Mouse (Mus musculus): Measurements from ENCODE around the gene Gm17268. TPM values are rescaled to one million over a fixed set of nuclear protein-coding genes. Genes with fewer than 3 reads are reported as not detected.

The Gm17268 gene
- total and polyA plus RNA-seq, 2 experiments from 2014 or later, result not detected

DNA sequence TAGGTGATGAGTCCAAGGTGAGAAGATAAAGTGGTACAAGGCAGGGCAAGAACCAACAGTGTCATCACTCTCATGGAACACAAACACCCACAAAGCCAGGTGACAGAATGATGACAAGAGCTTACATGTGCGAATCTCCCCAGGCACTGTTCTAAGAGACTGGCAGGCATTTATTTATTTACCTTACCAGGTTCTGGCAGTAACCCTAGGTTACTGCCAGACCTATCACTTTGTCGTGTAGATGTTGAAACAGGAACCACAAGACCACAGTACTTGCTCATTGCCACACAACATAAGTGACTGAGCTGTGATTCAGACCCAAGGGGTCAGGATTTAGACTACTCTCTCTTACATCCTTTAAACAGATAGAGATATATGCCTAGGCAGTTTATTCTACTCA, 23.3 kb downstream of the Gm17268 start:
- no peak overlapping the region for H3K27ac ChIP-seq (ENCODE audit: low read depth, low read length)
- H3K4me3 ChIP-seq (ENCODE audit: low read depth, low read length), result no peak overlapping the region
- ATAC-seq (ENCODE audit: low FRiP score) (no peak), DNase-seq (ENCODE audit: low spot score) (no peak)
- H3K9me3 ChIP-seq (ENCODE audit: low read length), result no peaks in the 10 kb centered on the region
- no peak overlapping the region for H3K4me2 ChIP-seq (ENCODE audit: low read depth, low read length, poor library complexity, severe bottlenecking)
- H3K27me3 ChIP-seq (ENCODE audit: insufficient read depth, low read length), result no peaks in the 10 kb centered on the region
- no peaks in the 10 kb centered on the region for H3K36me3 ChIP-seq (ENCODE audit: insufficient read depth, low read length)
- no peaks in the 10 kb centered on the region for H3K4me1 ChIP-seq (ENCODE audit: insufficient read depth, low read length)
- no peak overlapping the region for H3K9ac ChIP-seq (replicated peaks; ENCODE audit: low read length, poor library complexity, severe bottlenecking)
- 83% methylated on average over 2 of the region's 2 CpGs for WGBS
- no peak for TF ChIP-seq CTCF (IDR thresholded peaks at IDR 0.05)

DNA sequence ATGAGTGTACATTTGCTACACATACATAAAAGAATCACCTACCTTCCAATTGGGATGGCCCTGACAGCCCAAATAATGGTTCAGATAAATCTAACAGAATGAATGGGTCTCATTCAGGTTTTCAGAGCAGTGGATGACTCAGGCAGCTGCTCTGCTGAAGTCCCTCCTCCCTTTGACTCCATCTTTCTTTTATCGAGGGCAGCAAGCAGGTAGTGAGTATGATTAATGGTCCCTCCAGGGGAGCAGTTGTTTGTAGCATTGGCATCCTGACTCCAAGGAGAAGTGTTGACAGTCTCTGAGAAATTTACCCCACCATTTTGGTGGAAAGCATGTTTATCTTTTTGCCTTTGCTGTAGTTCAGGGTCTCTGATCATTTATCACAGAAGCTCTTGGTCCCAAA, 24.6 kb downstream of the Gm17268 start:
- 74% methylated on average over 1 of the region's 1 CpGs for WGBS
- Histone ChIP-seq H3K9ac (replicated peaks; ENCODE audit: low read length, poor library complexity, severe bottlenecking) (no peak overlapping the region), H3K27me3 (ENCODE audit: insufficient read depth, low read length) (no peaks in the 10 kb centered on the region), H3K36me3 (ENCODE audit: insufficient read depth, low read length) (no peaks in the 10 kb centered on the region), H3K4me3 (ENCODE audit: low read depth, low read length) (no peak overlapping the region), H3K27ac (ENCODE audit: low read depth, low read length) (no peak overlapping the region), H3K9me3 (ENCODE audit: low read length) (no peaks in the 10 kb centered on the region), H3K4me1 (ENCODE audit: insufficient read depth, low read length) (no peaks in the 10 kb centered on the region), H3K4me2 (ENCODE audit: low read depth, low read length, poor library complexity, severe bottlenecking) (no peak overlapping the region)
- ATAC-seq (ENCODE audit: low FRiP score) (no peak), DNase-seq (ENCODE audit: low spot score) (no peak)
- no peak for TF ChIP-seq CTCF (IDR thresholded peaks at IDR 0.05)

DNA sequence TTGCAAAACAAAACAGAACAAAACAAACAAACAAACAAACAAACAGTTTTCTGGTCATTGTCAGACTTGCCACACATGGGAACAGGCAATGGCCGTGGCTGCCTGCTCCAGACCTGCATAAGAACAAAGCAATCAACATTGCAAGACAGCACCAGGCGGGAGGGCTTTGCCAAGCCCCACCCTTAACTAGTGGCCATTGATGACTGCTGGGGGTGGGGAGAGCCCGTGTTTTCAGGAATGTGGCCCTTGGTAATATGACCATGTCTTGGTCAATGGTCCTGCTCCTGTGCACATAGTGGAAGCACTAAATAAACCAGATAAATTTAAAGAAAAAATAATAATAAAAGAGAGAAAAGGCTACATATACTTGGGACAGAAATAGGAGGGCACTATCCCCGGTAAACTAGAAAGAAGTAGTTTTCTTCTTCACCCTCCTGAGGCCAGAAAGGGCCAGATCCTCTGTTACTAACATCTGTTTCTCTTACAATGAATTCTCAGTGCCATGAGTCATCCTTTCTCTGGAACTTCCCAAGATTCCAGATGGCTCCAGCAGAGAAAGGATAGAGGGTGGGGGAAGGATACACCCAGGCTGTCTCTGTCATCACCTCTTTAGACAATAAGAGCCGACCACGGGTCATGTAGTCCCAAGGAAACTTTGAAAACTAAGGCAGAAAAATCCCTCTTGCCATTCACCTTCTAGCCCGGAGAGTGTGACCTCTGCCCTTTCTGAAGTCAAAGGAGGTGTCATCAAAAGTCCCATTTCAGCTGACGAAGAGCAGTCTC, 26.8 kb downstream of the Gm17268 start:
- ATAC-seq (ENCODE audit: low FRiP score), result no peak
- no peaks in the 10 kb centered on the region for H3K36me3 ChIP-seq (ENCODE audit: insufficient read depth, low read length)
- H3K4me3 ChIP-seq (ENCODE audit: low read depth, low read length), result no peak overlapping the region
- H3K9ac ChIP-seq (replicated peaks; ENCODE audit: low read length, poor library complexity, severe bottlenecking), result no peak overlapping the region
- no peak overlapping the region for H3K4me2 ChIP-seq (ENCODE audit: low read depth, low read length, poor library complexity, severe bottlenecking)
- H3K9me3 ChIP-seq (ENCODE audit: low read length), result no peaks in the 10 kb centered on the region
- DNase-seq (ENCODE audit: low spot score), result no peak
- H3K27me3 ChIP-seq (ENCODE audit: insufficient read depth, low read length), result no peaks in the 10 kb centered on the region
- no peak overlapping the region for H3K27ac ChIP-seq (ENCODE audit: low read depth, low read length)
- no peak for TF ChIP-seq CTCF (IDR thresholded peaks at IDR 0.05)
- 0 out of 2 replicates have a peak, but pooled peaks cover 4% of the 10 kb centered on the region for H3K4me1 ChIP-seq (ENCODE audit: insufficient read depth, low read length)
- 63% methylated on average over 8 of the region's 8 CpGs for WGBS

DNA sequence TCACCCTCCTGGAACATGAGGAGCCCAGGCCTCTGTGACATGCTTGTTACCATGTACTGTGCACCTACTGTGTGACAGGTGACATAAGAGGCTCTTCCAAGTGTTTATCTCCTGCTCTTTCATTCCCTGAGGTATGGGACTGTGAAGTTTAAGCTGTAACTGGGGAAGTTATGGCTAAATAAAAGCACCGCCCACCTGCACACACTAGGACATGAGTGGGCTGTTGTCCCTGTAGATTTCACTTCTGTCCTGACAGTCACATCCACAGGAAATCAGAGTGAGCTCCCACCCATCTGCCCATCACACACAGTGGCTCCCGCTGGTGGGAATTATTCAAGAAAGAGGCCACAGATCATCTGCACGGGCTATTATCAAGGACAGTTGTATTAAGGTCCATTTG, 28.2 kb downstream of the Gm17268 start:
- no peaks in the 10 kb centered on the region for H3K27me3 ChIP-seq (ENCODE audit: insufficient read depth, low read length)
- H3K9me3 ChIP-seq (ENCODE audit: low read length), result no peaks in the 10 kb centered on the region
- 0 out of 2 replicates have a peak, but pooled peaks cover 4% of the 10 kb centered on the region for H3K4me1 ChIP-seq (ENCODE audit: insufficient read depth, low read length)
- no peak overlapping the region for H3K9ac ChIP-seq (replicated peaks; ENCODE audit: low read length, poor library complexity, severe bottlenecking)
- no peak overlapping the region for H3K4me3 ChIP-seq (ENCODE audit: low read depth, low read length)
- no peaks in the 10 kb centered on the region for H3K36me3 ChIP-seq (ENCODE audit: insufficient read depth, low read length)
- ATAC-seq (ENCODE audit: low FRiP score) (no peak), DNase-seq (ENCODE audit: low spot score) (no peak)
- no peak for TF ChIP-seq CTCF (IDR thresholded peaks at IDR 0.05)
- WGBS, result 91% methylated on average over 3 of the region's 3 CpGs
- no peak overlapping the region for H3K27ac ChIP-seq (ENCODE audit: low read depth, low read length)
- H3K4me2 ChIP-seq (ENCODE audit: low read depth, low read length, poor library complexity, severe bottlenecking), result no peak overlapping the region

DNA sequence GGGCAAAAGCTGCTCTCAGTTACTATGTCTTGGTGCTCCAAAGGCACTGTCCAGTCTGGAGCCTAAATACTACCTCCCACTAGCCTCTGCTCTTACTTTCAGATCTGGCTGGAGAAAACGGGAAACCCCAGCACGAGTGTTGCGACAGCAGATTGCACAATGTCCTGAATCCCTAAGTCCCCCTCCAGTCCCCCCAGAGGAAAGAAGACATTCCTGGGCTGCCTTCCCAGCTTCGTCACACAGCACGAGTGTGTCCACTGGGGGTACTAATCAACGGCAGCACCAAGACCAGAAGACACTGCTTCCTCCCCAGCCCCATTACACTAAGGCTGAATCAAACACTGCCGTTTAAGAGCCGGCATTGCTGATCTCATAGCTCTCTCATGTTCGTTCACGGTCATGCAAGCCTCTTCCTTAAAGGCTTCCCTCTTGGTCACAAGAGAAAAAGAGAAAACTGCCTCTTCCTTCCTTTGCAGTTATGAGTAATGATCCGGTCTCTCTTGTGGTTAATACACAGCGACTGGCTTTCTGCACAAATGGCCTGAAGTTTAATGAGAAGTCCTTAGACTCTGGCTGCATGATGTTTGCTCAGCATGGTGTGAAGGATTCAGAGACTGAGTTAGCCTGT, 31.5 kb downstream of the Gm17268 start:
- Histone ChIP-seq H3K9me3 (ENCODE audit: low read length) (no peaks in the 10 kb centered on the region), H3K27ac (ENCODE audit: low read depth, low read length) (no peak overlapping the region), H3K27me3 (ENCODE audit: insufficient read depth, low read length) (no peaks in the 10 kb centered on the region), H3K4me2 (ENCODE audit: low read depth, low read length, poor library complexity, severe bottlenecking) (no peak overlapping the region), H3K4me1 (ENCODE audit: insufficient read depth, low read length) (0 out of 2 replicates have a peak, but pooled peaks cover 4% of the 10 kb centered on the region), H3K9ac (replicated peaks; ENCODE audit: low read length, poor library complexity, severe bottlenecking) (no peak overlapping the region), H3K36me3 (ENCODE audit: insufficient read depth, low read length) (no peaks in the 10 kb centered on the region), H3K4me3 (ENCODE audit: low read depth, low read length) (no peak overlapping the region)
- 48% methylated on average over 12 of the region's 12 CpGs for WGBS
- TF ChIP-seq CTCF (IDR thresholded peaks at IDR 0.05), result no peak
- ATAC-seq (ENCODE audit: low FRiP score) (no peak), DNase-seq (ENCODE audit: low spot score) (no peak)

DNA sequence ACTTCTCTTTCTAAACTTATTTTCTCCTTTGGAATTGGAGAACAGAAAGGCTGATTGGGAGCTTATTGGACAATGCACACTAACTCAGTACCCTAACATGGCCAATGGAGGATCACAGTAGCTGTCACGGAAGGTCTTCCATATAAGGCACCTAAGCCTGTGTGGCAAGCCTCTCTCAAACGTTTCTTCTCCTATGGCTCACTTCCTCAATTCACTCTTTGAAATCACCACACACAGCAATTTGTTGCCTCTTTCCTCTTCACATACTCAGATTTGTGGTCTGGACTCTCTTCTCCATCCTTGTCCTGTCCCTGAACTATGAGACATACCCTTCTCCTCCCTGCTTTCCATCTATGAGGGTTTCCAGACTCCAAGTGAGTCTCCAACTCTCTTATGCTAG, 33.6 kb downstream of the Gm17268 start:
- no peaks in the 10 kb centered on the region for H3K9me3 ChIP-seq (ENCODE audit: low read length)
- DNase-seq (ENCODE audit: low spot score), result no peak

More for the DNA sequence above, 33.6 kb downstream of the Gm17268 start:
- no peaks in the 10 kb centered on the region for H3K36me3 ChIP-seq (ENCODE audit: insufficient read depth, low read length)
- H3K27ac ChIP-seq (ENCODE audit: low read depth, low read length), result no peak overlapping the region
- H3K4me3 ChIP-seq (ENCODE audit: low read depth, low read length), result no peak overlapping the region
- TF ChIP-seq CTCF (IDR thresholded peaks at IDR 0.05), result no peak
- no peak for ATAC-seq (ENCODE audit: low FRiP score)
- 75% methylated on average over 2 of the region's 2 CpGs for WGBS
- H3K9ac ChIP-seq (replicated peaks; ENCODE audit: low read length, poor library complexity, severe bottlenecking), result no peak overlapping the region
- H3K27me3 ChIP-seq (ENCODE audit: insufficient read depth, low read length), result no peaks in the 10 kb centered on the region
- H3K4me2 ChIP-seq (ENCODE audit: low read depth, low read length, poor library complexity, severe bottlenecking), result no peak overlapping the region
- H3K4me1 ChIP-seq (ENCODE audit: insufficient read depth, low read length), result 0 out of 2 replicates have a peak, but pooled peaks cover 4% of the 10 kb centered on the region

All from midbrain, postnatal 0 days (tissue).